Mouse (Mus musculus) forebrain, embryonic 10.5 days (tissue): Measurements from ENCODE around the gene Lyl1. TPM values are rescaled to one million over a fixed set of nuclear protein-coding genes. Genes with fewer than 3 reads are reported as not detected.

Experiments used
- DNase-seq: peaks from one replicate; pipeline ENCODE4 v3.0.0-alpha.2; 2017; ENCODE audit warnings: low spot score; ENCODE audit errors: extremely low spot score
- H3K27ac ChIP-seq: fragments of 300-500 bp; sonication (generic); 2 replicates; pipeline ENCODE4 v1.5.1; 2016; ENCODE audit warnings: mild to moderate bottlenecking
- H3K27me3 ChIP-seq: fragments of 300-500 bp; sonication (generic); 2 replicates; pipeline ENCODE4 v1.6.1; 2016; ENCODE audit warnings: mild to moderate bottlenecking; ENCODE audit not compliant: poor library complexity, severe bottlenecking
- H3K36me3 ChIP-seq: fragments of 300-500 bp; sonication (generic); replicated peaks from 2 replicates; pipeline ENCODE4 v1.6.1; 2016; ENCODE audit warnings: mild to moderate bottlenecking, moderate library complexity
- H3K4me1 ChIP-seq: fragments of 300-500 bp; sonication (generic); 2 replicates; pipeline ENCODE4 v1.6.1; 2016
- H3K4me3 ChIP-seq: fragments of 300-500 bp; sonication (generic); 2 replicates; pipeline ENCODE4 v1.5.1; 2016; ENCODE audit warnings: mild to moderate bottlenecking, moderate library complexity
- H3K9me3 ChIP-seq: fragments of 300-500 bp; sonication (generic); 2 replicates; pipeline ENCODE4 v1.6.1; 2016; ENCODE audit warnings: mild to moderate bottlenecking, moderate library complexity
- WGBS: fragments of 180-500 bp; shearing (Covaris S2); methylation state at CpG from one replicate; pipeline ENCODE4 v1.1.7; 2016; 5-methylcytosine and 5-hydroxymethylcytosine counted together
- polyA plus RNA-seq: library from polyadenylated mRNA; unstranded; fragments of >200 nt; fragmentation: Nextera tagmentation; extraction: Ambion mirVana; gene quantifications from 2 replicates; pipeline ENCODE4 v1.2.1, GENCODE M21; 2016

Lyl1 gene
- polyA plus RNA-seq, 1 experiment from 2014 or later = 5.8 TPM

GRCm38 (mm10) chr8:84699861-84700322 is 1.4 kb upstream of the Lyl1 start:
- 0 out of 2 replicates have a peak overlapping the region, but pooled peaks have one; percentile 33 for H3K27ac ChIP-seq
- no peaks in the 10 kb centered on the region for H3K9me3 ChIP-seq
- H3K27me3 ChIP-seq = peaks cover 57% of the 10 kb centered on the region
- H3K36me3 ChIP-seq = peaks cover 53% of the 10 kb centered on the region
- H3K4me3 ChIP-seq = peak overlapping the region; percentile 9; the same call in 1 of the 2 replicates
- DNase-seq = peak; percentile 47
- peaks cover 31% of the 10 kb centered on the region for H3K4me1 ChIP-seq
- 63% methylated on average over 7 of the region's 7 CpGs for WGBS

- 87% methylated on average over 5 of the region's 5 CpGs for WGBS
- no peak for DNase-seq
- no peak overlapping the region for H3K4me3 ChIP-seq
- H3K9me3 ChIP-seq = no peaks in the 10 kb centered on the region
- H3K27ac ChIP-seq = no peak overlapping the region
- H3K4me1 ChIP-seq = peaks cover 37% of the 10 kb centered on the region
- peaks cover 47% of the 10 kb centered on the region for H3K36me3 ChIP-seq
- H3K27me3 ChIP-seq = peaks cover 64% of the 10 kb centered on the region
Measured at GRCm38 (mm10) chr8:84700526-84700925, 731 bp upstream of the Lyl1 start.

GRCm38 (mm10) chr8:84702561-84702960 is 1.3 kb downstream of the Lyl1 start:
- Histone ChIP-seq H3K9me3 (no peaks in the 10 kb centered on the region), H3K36me3 (peaks cover 27% of the 10 kb centered on the region), H3K4me3 (peak overlapping the region; percentile 38), H3K4me1 (peaks cover 53% of the 10 kb centered on the region), H3K27ac (peak overlapping the region; percentile 72; the same call in 1 of the 2 replicates), H3K27me3 (peaks cover 84% of the 10 kb centered on the region)
- DNase-seq = no peak
- 75% methylated on average over 9 of the region's 9 CpGs for WGBS

- Histone ChIP-seq H3K27me3 (peaks cover 89% of the 10 kb centered on the region), H3K4me3 (peak overlapping the region; percentile 38), H3K9me3 (no peaks in the 10 kb centered on the region), H3K27ac (peak overlapping the region; percentile 72; the same call in 1 of the 2 replicates), H3K36me3 (peaks cover 22% of the 10 kb centered on the region), H3K4me1 (peaks cover 58% of the 10 kb centered on the region)
- WGBS = 78% methylated on average over 6 of the region's 6 CpGs
- no peak for DNase-seq
Measured at GRCm38 (mm10) chr8:84702963-84703465, 1.8 kb downstream of the Lyl1 start.

- H3K27ac ChIP-seq = peak overlapping the region; percentile 72
- H3K4me3 ChIP-seq = peak overlapping the region; percentile 44
- H3K4me1 ChIP-seq = peaks cover 64% of the 10 kb centered on the region
- peaks cover 95% of the 10 kb centered on the region for H3K27me3 ChIP-seq
- no peaks in the 10 kb centered on the region for H3K9me3 ChIP-seq
- H3K36me3 ChIP-seq = peaks cover 16% of the 10 kb centered on the region
- peak; percentile 21 for DNase-seq
- WGBS = 7% methylated on average over 38 of the region's 38 CpGs
Measured at GRCm38 (mm10) chr8:84703466-84704249, 2.4 kb downstream of the Lyl1 start.

- H3K36me3 ChIP-seq = peaks cover 9% of the 10 kb centered on the region
- H3K4me3 ChIP-seq = peak overlapping the region; percentile 44
- peak; percentile 83 for DNase-seq
- under 1% methylated on average over 16 of the region's 16 CpGs for WGBS
- peaks cover 100% of the 10 kb centered on the region for H3K27me3 ChIP-seq
- peaks cover 71% of the 10 kb centered on the region for H3K4me1 ChIP-seq
- H3K27ac ChIP-seq = peak overlapping the region; percentile 72
- H3K9me3 ChIP-seq = no peaks in the 10 kb centered on the region
Measured at GRCm38 (mm10) chr8:84704356-84704755, 3.1 kb downstream of the Lyl1 start.

GRCm38 (mm10) chr8:84704867-84705831 is 3.9 kb downstream of the Lyl1 start:
- peaks cover 75% of the 10 kb centered on the region for H3K4me1 ChIP-seq
- DNase-seq = peak; percentile 35
- peak overlapping the region; percentile 44 for H3K4me3 ChIP-seq
- no peaks in the 10 kb centered on the region for H3K9me3 ChIP-seq
- peaks cover 100% of the 10 kb centered on the region for H3K27me3 ChIP-seq
- peak overlapping the region; percentile 76 for H3K27ac ChIP-seq
- WGBS = 2% methylated on average over 61 of the region's 61 CpGs
- H3K36me3 ChIP-seq = peaks cover under 1% of the 10 kb centered on the region

GRCm38 (mm10) chr8:84705960-84706359 is 4.7 kb downstream of the Lyl1 start:
- WGBS = under 1% methylated on average over 12 of the region's 12 CpGs
- Histone ChIP-seq H3K27ac (peak overlapping the region; percentile 76; the same call in 1 of the 2 replicates), H3K9me3 (no peaks in the 10 kb centered on the region), H3K4me3 (peak overlapping the region; percentile 44), H3K27me3 (peaks cover 100% of the 10 kb centered on the region), H3K36me3 (no peaks in the 10 kb centered on the region), H3K4me1 (peaks cover 78% of the 10 kb centered on the region)
- DNase-seq = no peak

GRCm38 (mm10) chr8:84706610-84707266 is 5.5 kb downstream of the Lyl1 start:
- Histone ChIP-seq H3K9me3 (no peaks in the 10 kb centered on the region), H3K36me3 (no peaks in the 10 kb centered on the region), H3K27ac (peak overlapping the region; percentile 78), H3K4me3 (peak overlapping the region; percentile 39), H3K27me3 (peaks cover 100% of the 10 kb centered on the region), H3K4me1 (peaks cover 78% of the 10 kb centered on the region)
- WGBS = under 1% methylated on average over 45 of the region's 45 CpGs
- DNase-seq = peak; percentile 64

- Histone ChIP-seq H3K9me3 (no peaks in the 10 kb centered on the region), H3K27me3 (peaks cover 100% of the 10 kb centered on the region), H3K4me1 (peaks cover 81% of the 10 kb centered on the region), H3K27ac (peak overlapping the region; percentile 78), H3K4me3 (peak overlapping the region; percentile 39), H3K36me3 (no peaks in the 10 kb centered on the region)
- DNase-seq = no peak
- 2% methylated on average over 22 of the region's 22 CpGs for WGBS
Measured at GRCm38 (mm10) chr8:84707267-84707883, 6.1 kb downstream of the Lyl1 start.

GRCm38 (mm10) chr8:84708071-84708541 is 6.8 kb downstream of the Lyl1 start:
- Histone ChIP-seq H3K36me3 (no peaks in the 10 kb centered on the region), H3K4me3 (peak overlapping the region; percentile 39), H3K27me3 (peaks cover 100% of the 10 kb centered on the region), H3K4me1 (peaks cover 89% of the 10 kb centered on the region), H3K27ac (peak overlapping the region; percentile 78), H3K9me3 (no peaks in the 10 kb centered on the region)
- DNase-seq = no peak
- WGBS = 0% methylated on average over 15 of the region's 15 CpGs
